Mouse (Mus musculus): ENCODE results near the gene Six3.

DNA sequence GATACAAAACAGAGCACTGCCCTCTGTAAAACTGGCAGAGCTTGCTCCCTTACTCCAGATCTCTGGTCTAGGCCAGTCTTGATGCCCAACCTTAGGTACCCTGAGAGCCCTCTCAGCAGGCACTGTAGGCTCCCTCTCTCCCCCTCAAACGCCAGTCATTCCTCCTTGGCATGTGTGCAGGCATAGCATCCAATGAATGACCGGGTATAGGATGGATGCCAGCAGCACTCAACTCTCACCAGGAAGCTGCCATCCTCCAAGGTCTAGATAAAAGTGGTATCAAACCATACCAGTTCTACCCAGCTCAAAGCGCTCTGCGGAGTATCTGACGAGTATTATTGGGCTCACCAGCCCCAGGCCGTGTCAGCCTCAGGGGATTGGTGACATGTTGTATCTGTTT is 33.2 kb upstream of the Six3 start:
- TF ChIP-seq CTCF (IDR thresholded peaks at IDR 0.05; ENCODE audit: control insufficient read depth, insufficient read depth, insufficient replicate concordance, low read depth, low read length) (no peak), POLR2A (IDR thresholded peaks at IDR 0.05; ENCODE audit: control insufficient read depth, low read depth, low read length) (no peak)

Measured in testis, adult 2 months (tissue).